Mouse (Mus musculus) CH12.LX (cell line): ENCODE results near the gene Clasp2. TPM values are rescaled to one million over a fixed set of nuclear protein-coding genes. Genes with fewer than 3 reads are reported as not detected.
"Not testable (repeated sequence)": the region's sequence is repeated elsewhere in the genome, so short reads cannot be mapped to it uniquely, and the experiment has no call there.

Experiments used
- DNase-seq: peaks from one replicate; pipeline ENCODE4 v3.0.0-alpha.2; 2013; ENCODE audit errors: extremely low read depth
- H3K27ac ChIP-seq: 2 replicates; pipeline ENCODE4 v1.5.1; 2012; ENCODE audit warnings: low read depth, mild to moderate bottlenecking, control low read depth, moderate library complexity; ENCODE audit not compliant: insufficient read depth
- H3K27me3 ChIP-seq: replicated peaks from 2 replicates; pipeline ENCODE3; 2012; ENCODE audit warnings: inconsistent platforms
- H3K36me3 ChIP-seq, 2 experiments: replicated peaks in 1 of 2; 2 replicates each; pipeline versions ENCODE3 to v1.6.1; 2012; ENCODE audit warnings: inconsistent platforms in 1 of 2, low read length in 1 of 2, mild to moderate bottlenecking in 1 of 2, mixed read lengths in 1 of 2, moderate library complexity in 1 of 2; ENCODE audit not compliant: control insufficient read depth in 1 of 2, insufficient read depth in 1 of 2
- H3K4me1 ChIP-seq, 2 experiments: 2 replicates each; pipeline ENCODE4 v1.6.1; 2012; ENCODE audit warnings: inconsistent platforms in 1 of 2, moderate library complexity in 1 of 2; ENCODE audit not compliant: insufficient read depth in 2 of 2, control insufficient read depth in 1 of 2
- H3K4me2 ChIP-seq: 2 replicates; pipeline ENCODE4 v1.6.1; 2012; ENCODE audit warnings: low read depth, mild to moderate bottlenecking, control low read depth; ENCODE audit not compliant: poor library complexity, insufficient read depth, severe bottlenecking
- H3K4me3 ChIP-seq, 3 experiments: fragments of 150-350 bp in 1 of 3; sonication (generic) in 1 of 3; replicated peaks in 1 of 3; 2 replicates each; pipeline versions ENCODE3 to v1.5.1; 2011 to 2012; ENCODE audit warnings: low read depth in 2 of 3, low read length in 2 of 3, mild to moderate bottlenecking in 2 of 3, moderate library complexity in 2 of 3, control low read depth in 1 of 3, improper control_type of control experiment in 1 of 3, inconsistent platforms in 1 of 3, mixed read lengths in 1 of 3; ENCODE audit not compliant: poor library complexity in 1 of 3
- H3K79me2 ChIP-seq: replicated peaks from 2 replicates; pipeline ENCODE4 v1.6.1; 2012; ENCODE audit warnings: mild to moderate bottlenecking, moderate library complexity; ENCODE audit not compliant: control insufficient read depth, poor library complexity, insufficient read depth, severe bottlenecking; ENCODE audit errors: extremely low read depth
- H3K9ac ChIP-seq: 2 replicates; pipeline ENCODE4 v1.6.1; 2012; ENCODE audit warnings: low read depth, mild to moderate bottlenecking, control low read depth, moderate library complexity; ENCODE audit not compliant: insufficient read depth
- H3K9me3 ChIP-seq: replicated peaks from 2 replicates; pipeline ENCODE3; 2012; ENCODE audit warnings: low read length, inconsistent platforms, mixed read lengths
- BHLHE40 ChIP-seq: IDR thresholded peaks from 2 replicates; pipeline ENCODE4 v1.6.1; 2011; ENCODE audit warnings: mild to moderate bottlenecking, low read depth, low read length, improper control_type of control experiment
- CTCF ChIP-seq, 2 experiments: IDR thresholded peaks in 1 of 2; conservative IDR thresholded peaks in 1 of 2; 2 replicates each; pipeline ENCODE4 v1.5.1; 2011 to 2012; ENCODE audit warnings: low read depth in 2 of 2, low read length in 2 of 2, improper control_type of control experiment in 1 of 2, inconsistent platforms in 1 of 2, mild to moderate bottlenecking in 1 of 2, moderate library complexity in 1 of 2
- E2F4 ChIP-seq: IDR thresholded peaks from 2 replicates; pipeline ENCODE4 v1.6.1; 2011; ENCODE audit warnings: low read depth, low read length, improper control_type of control experiment; ENCODE audit not compliant: insufficient replicate concordance
- ELF1 ChIP-seq: IDR thresholded peaks from 2 replicates; pipeline ENCODE4 v1.6.1; 2014; ENCODE audit warnings: low read depth, mild to moderate bottlenecking, inconsistent platforms, low read length, improper control_type of control experiment
- EP300 ChIP-seq: IDR thresholded peaks from 2 replicates; pipeline ENCODE4 v1.6.1; 2011; ENCODE audit warnings: low read length, improper control_type of control experiment
- ETS1 ChIP-seq: conservative IDR thresholded peaks from 2 replicates; pipeline ENCODE4 v1.6.1; 2012; ENCODE audit warnings: low read depth, mild to moderate bottlenecking, inconsistent platforms, low read length, improper control_type of control experiment, moderate library complexity
- GABPA ChIP-seq: IDR thresholded peaks from 2 replicates; pipeline ENCODE4 v1.6.1; 2012; ENCODE audit warnings: low read depth, low read length, improper control_type of control experiment, inconsistent platforms; ENCODE audit not compliant: insufficient replicate concordance
- HCFC1 ChIP-seq: IDR thresholded peaks from 2 replicates; pipeline ENCODE4 v1.6.1; 2012; ENCODE audit warnings: low read depth, mild to moderate bottlenecking, inconsistent platforms, low read length, improper control_type of control experiment
- JUN ChIP-seq: IDR thresholded peaks from 2 replicates; pipeline ENCODE4 v1.6.1; 2011; ENCODE audit warnings: low read depth, mild to moderate bottlenecking, low read length, improper control_type of control experiment, moderate library complexity; ENCODE audit not compliant: insufficient read depth
- KAT2A ChIP-seq: IDR thresholded peaks from 2 replicates; pipeline ENCODE4 v1.6.1; 2012; ENCODE audit warnings: low read length, improper control_type of control experiment, inconsistent platforms; ENCODE audit not compliant: insufficient replicate concordance
- MAX ChIP-seq: IDR thresholded peaks from 2 replicates; pipeline ENCODE4 v1.6.1; 2011; ENCODE audit warnings: low read length, improper control_type of control experiment
- MYC ChIP-seq: IDR thresholded peaks from 2 replicates; pipeline ENCODE4 v1.6.1; 2011; ENCODE audit warnings: low read depth, mild to moderate bottlenecking, improper control_type of control experiment, low read length
- RAD21 ChIP-seq: IDR thresholded peaks from 2 replicates; pipeline ENCODE4 v1.6.1; 2011; ENCODE audit warnings: low read depth, mild to moderate bottlenecking, low read length, improper control_type of control experiment, moderate library complexity
- RCOR1 ChIP-seq: conservative IDR thresholded peaks from 2 replicates; pipeline ENCODE4 v1.6.1; 2012; ENCODE audit warnings: low read depth, mild to moderate bottlenecking, inconsistent platforms, low read length, improper control_type of control experiment
- SMC3 ChIP-seq: IDR thresholded peaks from 2 replicates; pipeline ENCODE4 v1.6.1; 2011; ENCODE audit warnings: low read depth, low read length, improper control_type of control experiment
- TCF12 ChIP-seq: IDR thresholded peaks from 2 replicates; pipeline ENCODE4 v1.6.1; 2014; ENCODE audit warnings: low read depth, mild to moderate bottlenecking, inconsistent platforms, low read length, improper control_type of control experiment
- USF2 ChIP-seq: conservative IDR thresholded peaks from 2 replicates; pipeline ENCODE4 v1.6.1; 2011; ENCODE audit warnings: low read depth, low read length, improper control_type of control experiment
- ZC3H11A ChIP-seq: IDR thresholded peaks from 2 replicates; pipeline ENCODE4 v1.6.1; 2012; ENCODE audit warnings: low read depth, mild to moderate bottlenecking, inconsistent platforms, low read length, improper control_type of control experiment
- ZKSCAN1 ChIP-seq: IDR thresholded peaks from 2 replicates; pipeline ENCODE4 v1.6.1; 2012; ENCODE audit warnings: low read depth, inconsistent platforms, low read length, improper control_type of control experiment, borderline replicate concordance
- ZNF384 ChIP-seq: IDR thresholded peaks from 2 replicates; pipeline ENCODE4 v1.6.1; 2012; ENCODE audit warnings: low read depth, low read length, improper control_type of control experiment, inconsistent platforms
- dilution Hi-C: fragments of 300-500 bp; cut with MboI; formaldehyde crosslinking; loops from 2 replicates; pipeline ENCODE4 v1.14.3; 2020; ENCODE audit warnings: low sequenced_read_pairs; ENCODE audit not compliant: extremely low pct_unique_long_range_greater_than_20kb, extremely low pct_ligation_motif_present
- in situ Hi-C: fragments of 300-500 bp; cut with MboI; formaldehyde crosslinking; loops from 3 replicates; pipeline ENCODE4 v1.14.3; 2019; ENCODE audit warnings: low sequenced_read_pairs, low pct_ligation_motif_present, low pct_unique_long_range_greater_than_20kb, mixed read lengths
- polyA plus RNA-seq: library from polyadenylated mRNA; unstranded; fragments of >175 nt; gene quantifications from 2 replicates; pipeline ENCODE4 v1.2.1, GENCODE M21; 2012; ENCODE audit warnings: low read depth; ENCODE audit not compliant: insufficient read length
- total RNA-seq, 2 experiments: library from RNA; depleted of rRNA; stranded (reverse); fragments of 300-350 nt in 1 of 2; fragments of >200 nt in 1 of 2; gene quantifications; 2 replicates each; pipeline ENCODE4 v1.2.3; 2012 to 2014

Gene Clasp2
- total and polyA plus RNA-seq, 3 experiments, result 23.9 to 32.4 (median 27.0) TPM

DNA sequence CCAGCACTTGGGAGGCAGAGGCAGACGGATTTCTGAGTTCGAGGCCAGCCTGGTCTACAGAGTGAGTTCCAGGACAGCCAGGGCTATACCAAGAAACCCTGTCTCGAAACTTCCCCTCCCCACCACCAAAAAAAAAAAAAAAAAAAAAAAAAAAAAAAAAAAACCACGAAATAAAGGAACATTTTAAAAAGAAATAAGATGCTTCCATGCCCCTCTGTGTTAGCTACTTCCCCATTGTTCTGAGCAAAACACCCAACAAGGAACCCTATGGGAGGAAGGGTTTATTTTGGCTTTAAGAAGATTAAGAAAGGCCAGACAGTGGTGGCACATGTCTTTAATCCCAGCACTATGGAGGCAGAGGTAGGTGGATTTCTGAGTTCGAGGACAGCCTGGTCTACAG lies 15.7 kb upstream of the Clasp2 start:
- H3K9me3 ChIP-seq, dilution Hi-C loops, H3K79me2 ChIP-seq, H3K4me2 ChIP-seq, H3K9ac ChIP-seq, H3K4me3 ChIP-seq: not testable (repeated sequence)
- TF ChIP-seq ZNF384, result peak; percentile 56
- TF ChIP-seq, all 38 proteins: peak for 1; not testable (repeated sequence) for 37
- not testable (repeated sequence) for H3K27ac ChIP-seq, H3K27me3 ChIP-seq, DNase-seq, H3K36me3 ChIP-seq, H3K4me1 ChIP-seq
- in situ Hi-C loops, result loop anchor here (25.0 kb wide), 1 partner anchor 362 kb away; no protein-coding TSS in a partner anchor

DNA sequence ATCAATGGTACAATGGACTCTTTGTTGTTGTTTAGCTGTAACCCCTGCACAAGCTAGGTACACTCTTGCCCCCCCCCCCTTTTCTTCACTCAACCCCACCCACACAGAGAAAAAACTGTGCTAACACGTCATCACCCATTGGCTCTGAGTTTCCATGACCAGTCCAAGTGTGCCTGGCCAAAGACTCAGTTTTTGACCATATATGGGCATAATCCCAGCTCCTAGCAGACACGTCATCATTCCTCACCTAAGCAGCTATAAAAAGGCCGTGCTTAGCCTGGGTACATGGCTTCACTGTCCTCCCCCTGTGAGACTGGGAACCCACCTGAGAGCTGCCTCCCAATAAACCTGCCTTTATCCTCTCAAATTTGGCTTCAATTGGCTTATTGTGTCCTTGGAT lies 15.1 kb upstream of the Clasp2 start:
- Histone ChIP-seq H3K27ac (no peak overlapping the region), H3K79me2 (no peaks in the 10 kb centered on the region), H3K9ac (no peak overlapping the region), H3K9me3 (no peaks in the 10 kb centered on the region), H3K27me3 (no peaks in the 10 kb centered on the region), H3K4me2 (no peak overlapping the region), H3K4me1 (peaks cover 0 to 7% of the 10 kb centered on the region in 2 experiments; a peak in 2 of 4 replicates), H3K36me3 (no peaks in the 10 kb centered on the region), H3K4me3 (no peak overlapping the region)
- DNase-seq, result no peak
- TF ChIP-seq BHLHE40 (no peak), ETS1 (no peak), ZC3H11A (no peak), EP300 (no peak), ELF1 (no peak), E2F4 (no peak), MAX (no peak), USF2 (no peak), MYC (no peak), ZKSCAN1 (no peak), CTCF (conservative IDR thresholded peaks at IDR 0.05 in 1 of 2, IDR thresholded peaks at IDR 0.05 in 1 of 2; ENCODE audit: low read depth in 2 of 2, low read length in 2 of 2) (no peak), HCFC1 (no peak), TCF12 (no peak), JUN (no peak), KAT2A (no peak), GABPA (no peak), RCOR1 (no peak), RAD21 (no peak), SMC3 (no peak)
- in situ Hi-C loops (loop anchor here (25.0 kb wide), 1 partner anchor 361 kb away; no protein-coding TSS in a partner anchor), dilution Hi-C loops (no loop called here)
